Mouse (Mus musculus): Measurements from ENCODE around the gene Mb21d2.

Gene Mb21d2

GRCm38 (mm10) chr16:28928815-28929685 lies at the start of gene Mb21d2:
Gene Mb21d2 (minus strand): TSS chr16:28929673.
- peak; percentile 50 for DNase-seq (ENCODE audit: low spot score)

- no peak for DNase-seq (ENCODE audit: low spot score)
Measured at GRCm38 (mm10) chr16:28966236-28966635, 36.8 kb upstream of the Mb21d2 start.

- no peak for DNase-seq (ENCODE audit: low spot score)
Measured at GRCm38 (mm10) chr16:28964048-28964447, 34.6 kb upstream of the Mb21d2 start.

GRCm38 (mm10) chr16:28962987-28963386 lies 33.5 kb upstream of the Mb21d2 start:
- DNase-seq (ENCODE audit: low spot score) = no peak

- DNase-seq (ENCODE audit: low spot score) = no peak
Measured at GRCm38 (mm10) chr16:28949810-28950209, 20.3 kb upstream of the Mb21d2 start.

- DNase-seq (ENCODE audit: low spot score) = no peak
Measured at GRCm38 (mm10) chr16:28943254-28943653, 13.8 kb upstream of the Mb21d2 start.

- no peak for DNase-seq (ENCODE audit: low spot score)
Measured at GRCm38 (mm10) chr16:28936181-28936792, 6.8 kb upstream of the Mb21d2 start.

- DNase-seq (ENCODE audit: low spot score) = no peak
Measured at GRCm38 (mm10) chr16:28935701-28936100, 6.2 kb upstream of the Mb21d2 start.

- DNase-seq (ENCODE audit: low spot score) = no peak
Measured at GRCm38 (mm10) chr16:28931213-28931612, 1.7 kb upstream of the Mb21d2 start.

- no peak for DNase-seq (ENCODE audit: low spot score)
Measured at GRCm38 (mm10) chr16:28930426-28930825, 953 bp upstream of the Mb21d2 start.

- peak; percentile 63 for DNase-seq (ENCODE audit: low spot score)
Measured at GRCm38 (mm10) chr16:28929686-28930291, 316 bp upstream of the Mb21d2 start.

GRCm38 (mm10) chr16:28928466-28928814 lies 1.0 kb downstream of the Mb21d2 start:
- DNase-seq (ENCODE audit: low spot score) = peak; percentile 30

GRCm38 (mm10) chr16:28927381-28927780 lies 2.1 kb downstream of the Mb21d2 start:
- DNase-seq (ENCODE audit: low spot score) = no peak

GRCm38 (mm10) chr16:28919320-28919885 lies 10.1 kb downstream of the Mb21d2 start:
- DNase-seq (ENCODE audit: low spot score) = no peak

- DNase-seq (ENCODE audit: low spot score) = no peak
Measured at GRCm38 (mm10) chr16:28915362-28915761, 14.1 kb downstream of the Mb21d2 start.

GRCm38 (mm10) chr16:28914709-28915108 lies 14.8 kb downstream of the Mb21d2 start:
- no peak for DNase-seq (ENCODE audit: low spot score)

GRCm38 (mm10) chr16:28911414-28912050 lies 17.9 kb downstream of the Mb21d2 start:
- no peak for DNase-seq (ENCODE audit: low spot score)

GRCm38 (mm10) chr16:28906370-28907275 lies 22.9 kb downstream of the Mb21d2 start:
- DNase-seq (ENCODE audit: low spot score) = no peak

- DNase-seq (ENCODE audit: low spot score) = no peak
Measured at GRCm38 (mm10) chr16:28905567-28906289, 23.7 kb downstream of the Mb21d2 start.
